Mouse (Mus musculus) G1E (cell line): ENCODE results near the gene Olfr150. TPM values are rescaled to one million over a fixed set of nuclear protein-coding genes. Genes with fewer than 3 reads are reported as not detected.
"Not testable (repeated sequence)": the region's sequence is repeated elsewhere in the genome, so short reads cannot be mapped to it uniquely, and the experiment has no call there.

Experiments
- ATAC-seq: 2 replicates; pipeline ENCODE4 v1.8.0; 2016; ENCODE audit warnings: mild to moderate bottlenecking; ENCODE audit not compliant: insufficient number of reproducible peaks, poor library complexity, low FRiP score, severe bottlenecking; ENCODE audit errors: extremely low read depth
- DNase-seq: peaks from one replicate; pipeline ENCODE4 v3.0.0; 2012; ENCODE audit warnings: low spot score
- H3K27me3 ChIP-seq: 2 replicates; pipeline ENCODE4 v1.6.1; 2012; ENCODE audit warnings: mild to moderate bottlenecking, low read length, inconsistent platforms; ENCODE audit not compliant: insufficient read depth
- H3K36me3 ChIP-seq: replicated peaks from 2 replicates; pipeline ENCODE3; 2012; ENCODE audit warnings: mild to moderate bottlenecking, inconsistent platforms
- H3K4me1 ChIP-seq: 2 replicates; pipeline ENCODE4 v1.6.1; 2012; ENCODE audit warnings: low read depth, low read length, inconsistent platforms, mixed read lengths; ENCODE audit not compliant: insufficient read depth
- H3K4me3 ChIP-seq: 2 replicates; pipeline ENCODE4 v1.5.1; 2012; ENCODE audit warnings: low read depth, mild to moderate bottlenecking, inconsistent platforms, low read length, moderate library complexity, mixed read lengths
- H3K9me3 ChIP-seq: replicated peaks from 2 replicates; pipeline ENCODE4 v1.6.1; 2012; ENCODE audit warnings: inconsistent platforms
- CTCF ChIP-seq: IDR thresholded peaks from 2 replicates; pipeline ENCODE4 v1.5.1; 2012; ENCODE audit warnings: low read depth, low read length, inconsistent platforms, mixed read lengths
- GATA1 ChIP-seq: IDR thresholded peaks from 2 replicates; pipeline ENCODE4 v1.6.1; 2012; ENCODE audit warnings: borderline replicate concordance, low read length, inconsistent platforms, mixed read lengths
- GATA2 ChIP-seq: IDR thresholded peaks from 2 replicates; pipeline ENCODE4 v1.6.1; 2012; ENCODE audit warnings: low read depth, low read length, inconsistent platforms, borderline replicate concordance
- POLR2AphosphoS5 ChIP-seq: IDR thresholded peaks from 2 replicates; pipeline ENCODE4 v1.6.1; 2012; ENCODE audit warnings: low read depth, low read length, inconsistent platforms; ENCODE audit not compliant: insufficient replicate concordance
- TAL1 ChIP-seq: conservative IDR thresholded peaks from 2 replicates; pipeline ENCODE4 v1.6.1; 2012; ENCODE audit warnings: low read depth, low read length, inconsistent platforms, mixed read lengths
- polyA plus RNA-seq: library from polyadenylated mRNA; stranded (reverse); fragments of >175 nt; gene quantifications from 2 replicates; pipeline ENCODE4 v1.2.3, GENCODE M21; 2012
- total RNA-seq, 2 experiments: library from RNA; stranded (forward) in 1 of 2; stranded (reverse) in 1 of 2; fragments of 200-1000 nt in 1 of 2; fragments of >200 nt in 1 of 2; fragmentation: Nextera tagmentation in 1 of 2; gene quantifications; 2 replicates each; pipeline ENCODE4 v1.2.3; 2014 to 2017

Olfr150 gene
- total RNA-seq (2014; fragmentation: Nextera tagmentation): not detected in 2 replicates
- total RNA-seq (2017): 0.11 TPM in 1 of 2 replicates, not detected in the other
- not detected in 2 replicates for polyA plus RNA-seq

DNA sequence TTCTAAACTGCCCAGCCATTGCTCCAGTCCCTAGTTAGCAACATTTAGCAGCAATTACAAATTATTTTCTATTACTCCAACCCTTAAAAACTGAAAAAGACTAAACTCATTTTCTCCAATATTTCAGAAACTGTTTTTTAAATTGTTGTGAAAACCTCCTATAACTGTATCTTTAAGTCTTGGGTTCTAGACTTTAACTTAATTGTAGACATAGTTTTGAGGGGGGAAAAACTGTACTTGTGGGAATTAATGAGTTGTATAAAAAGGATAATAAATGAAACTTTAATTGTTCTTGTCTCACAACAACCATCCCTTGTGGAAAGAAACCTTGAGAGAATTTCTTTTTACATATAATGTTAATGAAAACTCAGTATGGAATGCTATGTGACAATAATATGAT, at the start of gene Olfr150:
Gene Olfr150 (plus strand): TSS at position 301 of the 400 bp plus-strand sequence.
- DNase-seq: no peak
- no peaks in the 10 kb centered on the region for H3K4me1 ChIP-seq
- no peak for ATAC-seq
- TF ChIP-seq CTCF (no peak), GATA1 (no peak), GATA2 (no peak), TAL1 (no peak), POLR2AphosphoS5 (no peak)
- no peaks in the 10 kb centered on the region for H3K27me3 ChIP-seq
- H3K36me3 ChIP-seq: no peaks in the 10 kb centered on the region
- no peak within 1 kb of the TSS for H3K4me3 ChIP-seq
- H3K9me3 ChIP-seq: no peaks in the 10 kb centered on the region

DNA sequence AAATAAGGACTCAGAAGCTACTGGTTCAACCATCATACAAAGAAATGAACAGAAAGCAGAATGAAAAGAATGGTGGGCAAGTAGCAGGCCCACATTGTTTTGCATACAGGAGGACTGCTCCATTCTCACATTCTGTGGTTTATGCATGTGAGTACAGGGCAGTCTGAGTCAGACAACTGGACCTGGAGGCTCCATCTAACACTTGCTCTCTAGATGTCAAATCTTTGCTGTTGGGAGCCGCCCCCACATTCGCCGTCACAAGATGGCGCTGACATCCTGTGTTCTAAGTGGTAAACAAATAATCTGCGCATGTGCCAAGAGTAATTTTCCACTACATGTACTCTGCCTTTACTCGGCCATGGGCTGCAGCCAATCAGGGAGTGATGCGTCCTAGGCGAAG, 29.7 kb upstream of the Olfr150 start:
- not testable (repeated sequence) for H3K27me3 ChIP-seq, ATAC-seq, DNase-seq, H3K36me3 ChIP-seq, H3K4me3 ChIP-seq, H3K9me3 ChIP-seq, H3K4me1 ChIP-seq

GRCm38 (mm10) chr9:39707017-39707416, 23.8 kb upstream of the Olfr150 start, which contains the start of gene Olfr149:
Gene Olfr149 (minus strand): TSS chr9:39707117.
- Histone ChIP-seq H3K4me3 (no peak within 1 kb of the TSS), H3K36me3 (no peaks in the 10 kb centered on the region), H3K4me1 (no peaks in the 10 kb centered on the region), H3K27me3 (no peaks in the 10 kb centered on the region), H3K9me3 (no peaks in the 10 kb centered on the region)
- no peak for TF ChIP-seq POLR2AphosphoS5
- no peak for DNase-seq
- no peak for ATAC-seq

DNA sequence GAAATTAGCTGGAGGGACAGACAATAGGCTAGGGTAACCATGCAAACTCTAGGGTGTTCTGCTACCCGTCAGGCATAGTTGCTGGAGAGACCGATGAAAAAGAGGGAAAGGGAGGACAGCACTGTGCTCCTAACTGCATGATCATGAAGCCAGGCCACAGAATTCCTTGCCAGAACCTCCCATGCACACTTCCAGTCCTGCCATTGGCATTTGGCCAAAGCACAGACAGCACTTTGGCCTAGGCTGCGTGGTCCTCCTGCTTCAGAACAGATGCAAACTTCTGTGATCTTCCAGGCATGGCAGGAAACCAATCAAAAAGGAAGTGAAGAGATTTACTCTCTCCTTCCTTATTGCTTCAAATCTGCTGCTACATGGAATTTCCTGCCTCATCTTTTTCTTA, 21.8 kb upstream of the Olfr150 start:
- TF ChIP-seq CTCF (no peak), GATA1 (no peak), POLR2AphosphoS5 (no peak), TAL1 (no peak), GATA2 (no peak)
- Histone ChIP-seq H3K4me1 (no peaks in the 10 kb centered on the region), H3K9me3 (no peaks in the 10 kb centered on the region), H3K27me3 (no peaks in the 10 kb centered on the region), H3K4me3 (no peak overlapping the region), H3K36me3 (no peaks in the 10 kb centered on the region)
- ATAC-seq (no peak), DNase-seq (no peak)

- Histone ChIP-seq H3K27me3 (no peaks in the 10 kb centered on the region), H3K4me3 (no peak within 1 kb of the TSS), H3K4me1 (no peaks in the 10 kb centered on the region), H3K9me3 (no peaks in the 10 kb centered on the region), H3K36me3 (no peaks in the 10 kb centered on the region)
- no peak for ATAC-seq
- no peak for TF ChIP-seq TAL1
- no peak for TF ChIP-seq GATA2
- no peak for TF ChIP-seq POLR2AphosphoS5
- no peak for DNase-seq
These were observed 19.7 kb upstream of the Olfr150 start, which contains the start of gene Olfr965 for GRCm38 (mm10) chr9:39711053-39711452. Gene Olfr965 (plus strand): TSS chr9:39711353.

- H3K4me3 ChIP-seq: no peak overlapping the region
- H3K4me1 ChIP-seq: no peaks in the 10 kb centered on the region
- no peak for DNase-seq
- peaks cover 2% of the 10 kb centered on the region; the same call in 1 of the 2 replicates for H3K9me3 ChIP-seq
- no peak for ATAC-seq
- no peak for TF ChIP-seq TAL1
- TF ChIP-seq CTCF: no peak
- no peak for TF ChIP-seq GATA2
- no peak for TF ChIP-seq GATA1
- no peak for TF ChIP-seq POLR2AphosphoS5
- no peaks in the 10 kb centered on the region for H3K36me3 ChIP-seq
- H3K27me3 ChIP-seq: no peaks in the 10 kb centered on the region
These were observed 10.0 kb downstream of the Olfr150 start for GRCm38 (mm10) chr9:39740741-39741140.

DNA sequence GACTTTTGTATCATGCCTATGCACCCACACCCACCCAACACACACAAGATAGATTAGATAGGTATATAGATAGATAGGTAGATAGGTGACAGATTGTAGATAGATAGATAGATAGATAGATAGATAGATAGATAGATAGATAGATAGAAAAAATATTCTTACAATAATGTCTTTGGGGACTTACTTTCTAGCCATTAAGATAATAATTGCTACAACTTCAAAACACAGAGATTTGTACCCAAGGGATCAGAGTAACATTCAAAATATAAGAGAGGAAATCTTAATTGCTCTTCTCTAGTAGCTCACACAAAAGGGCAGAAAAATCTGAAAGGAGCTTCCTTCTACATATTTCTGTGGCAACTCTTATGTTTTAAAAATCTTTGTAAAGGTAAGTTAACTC, 15.2 kb downstream of the Olfr150 start, which contains the start of gene Olfr967:
Gene Olfr967 (plus strand): TSS at position 301 of the 400 bp plus-strand sequence.
- H3K4me3 ChIP-seq: no peak within 1 kb of the TSS
- ATAC-seq (no peak), DNase-seq (no peak)
- H3K4me1 ChIP-seq: no peaks in the 10 kb centered on the region
- no peaks in the 10 kb centered on the region for H3K27me3 ChIP-seq
- H3K36me3 ChIP-seq: no peaks in the 10 kb centered on the region
- H3K9me3 ChIP-seq: peaks cover 2% of the 10 kb centered on the region; the same call in 1 of the 2 replicates
- no peak for TF ChIP-seq POLR2AphosphoS5
- TF ChIP-seq CTCF: no peak
- TF ChIP-seq TAL1: no peak
- no peak for TF ChIP-seq GATA2
- TF ChIP-seq GATA1: no peak
